Mouse (Mus musculus) liver, postnatal 0 days (tissue): ENCODE results near the gene Prdx2.

Experiments
- CTCF ChIP-seq: sonication (generic); IDR thresholded peaks from 2 replicates; pipeline ENCODE4 v1.5.1; 2016; ENCODE audit warnings: antibody characterized with exemption, low read depth
- EP300 ChIP-seq: IDR thresholded peaks from 2 replicates; pipeline ENCODE4 v1.6.1; 2016; ENCODE audit warnings: antibody characterized with exemption, low read depth, mild to moderate bottlenecking

GRCm38 (mm10) chr8:84927513-84927912 lies 41.9 kb upstream of the Prdx2 start:
- TF ChIP-seq CTCF (no peak), EP300 (no peak)
